Mouse (Mus musculus) NIH3T3 (cell line): Measurements from ENCODE around the gene Baz1a.

Experiments used
- DNase-seq: peaks from one replicate; pipeline ENCODE4 v3.0.0-alpha.2; 2012; ENCODE audit warnings: low read depth

Baz1a gene

DNA sequence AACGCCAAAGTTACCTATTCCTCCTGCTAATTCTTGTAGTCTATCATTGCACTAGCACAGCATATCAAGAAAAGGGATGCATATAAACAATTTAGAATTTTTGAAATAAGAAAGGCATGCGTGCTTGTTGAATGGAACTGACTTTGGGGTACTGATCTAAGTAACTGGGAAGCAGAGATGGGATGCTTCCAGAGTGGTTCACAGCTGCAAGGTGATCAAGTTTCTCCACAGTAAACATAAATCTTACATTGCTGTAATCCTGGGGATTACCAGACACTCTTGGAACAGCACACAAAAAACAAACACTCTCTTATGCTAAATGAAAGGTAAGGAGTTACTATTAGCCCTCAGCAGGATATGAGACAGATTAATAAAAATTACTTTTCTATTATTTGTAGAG is 163.6 kb downstream of the Baz1a start:
- DNase-seq = peak; percentile 69

DNA sequence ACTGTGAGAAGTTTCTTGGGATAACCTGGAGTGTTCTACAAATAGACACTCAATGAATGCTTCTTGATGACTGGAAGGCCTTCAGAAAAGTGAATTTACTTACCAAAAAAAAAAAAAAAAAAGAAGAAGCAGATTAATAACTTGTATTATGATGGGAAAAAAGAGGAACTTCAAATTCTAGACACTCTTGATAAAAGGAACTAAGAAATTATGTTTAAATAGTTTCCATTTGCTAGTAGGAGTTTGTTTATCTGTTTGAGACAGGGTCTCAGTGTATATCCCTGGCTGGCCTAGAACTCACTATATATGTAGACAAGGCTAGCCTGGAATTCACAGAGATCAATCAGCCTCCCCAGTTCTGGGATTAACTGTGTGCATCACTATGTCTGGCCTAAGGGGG is 169.7 kb downstream of the Baz1a start:
- no peak for DNase-seq
